Mouse (Mus musculus) heart, postnatal 36 days (tissue): ENCODE measurements at regions not wholly inside any gene's neighbourhood (a gene's known extent, or its start where the extent isn't known, plus 50 kb on each side); places are given as distances from the start of the nearest gene placed in this dataset.

Source experiments
- DNase-seq, 2 experiments: peaks; one replicate each; pipeline ENCODE4 v3.0.0; 2021 to 2022
- intact Hi-C: fragments of 180-260 bp; cut with DNase I; formaldehyde crosslinking; loops from one replicate; pipeline ENCODE4 v1.15.1; 2025

GRCm38 (mm10) chr13:90742615-90743402, 162.3 kb downstream of the Atp6ap1l start:
- intact Hi-C loops: no loop called here
- no peak for DNase-seq

GRCm38 (mm10) chr13:90739797-90740196, 165.4 kb downstream of the Atp6ap1l start:
- intact Hi-C loops: no loop called here
- DNase-seq: no peak

GRCm38 (mm10) chr13:90738513-90738912, 166.6 kb downstream of the Atp6ap1l start:
- no peak for DNase-seq
- intact Hi-C loops: no loop called here

- DNase-seq: no peak
- intact Hi-C loops: no loop called here
These were observed 171.9 kb downstream of the Atp6ap1l start for GRCm38 (mm10) chr13:90733265-90733664.

GRCm38 (mm10) chr13:90729078-90729477, 176.1 kb downstream of the Atp6ap1l start:
- intact Hi-C loops: no loop called here
- peak in 1 of 2 experiments; percentile 8 for DNase-seq

- no peak for DNase-seq
These were observed 177.3 kb downstream of the Atp6ap1l start for GRCm38 (mm10) chr13:90727816-90728215.

GRCm38 (mm10) chr13:90725053-90725827, 179.9 kb downstream of the Atp6ap1l start:
- intact Hi-C loops: no loop called here
- peak in 1 of 2 experiments; percentile 3 for DNase-seq

More at GRCm38 (mm10) chr13:90727816-90728215, 177.3 kb downstream of the Atp6ap1l start:
- intact Hi-C loops: no loop called here

GRCm38 (mm10) chr13:90724598-90724997, 180.6 kb downstream of the Atp6ap1l start:
- intact Hi-C loops: no loop called here

GRCm38 (mm10) chr13:90723533-90723898, 181.6 kb downstream of the Atp6ap1l start:
- intact Hi-C loops: no loop called here
- DNase-seq: no peak

More at GRCm38 (mm10) chr13:90724598-90724997, 180.6 kb downstream of the Atp6ap1l start:
- no peak for DNase-seq

- no peak for DNase-seq
- intact Hi-C loops: no loop called here
These were observed 182.3 kb downstream of the Atp6ap1l start for GRCm38 (mm10) chr13:90722599-90723532.

GRCm38 (mm10) chr13:90684324-90684723, 220.8 kb downstream of the Atp6ap1l start:
- intact Hi-C loops: no loop called here
- no peak for DNase-seq

- no peak for DNase-seq
- intact Hi-C loops: no loop called here
These were observed 225.8 kb downstream of the Atp6ap1l start for GRCm38 (mm10) chr13:90679162-90680010.

- intact Hi-C loops: no loop called here
- no peak for DNase-seq
These were observed 231.3 kb downstream of the Atp6ap1l start for GRCm38 (mm10) chr13:90673823-90674222.

GRCm38 (mm10) chr13:90673079-90673478, 232.1 kb downstream of the Atp6ap1l start:
- no peak for DNase-seq
- intact Hi-C loops: no loop called here

- intact Hi-C loops: no loop called here
These were observed 243.5 kb downstream of the Atp6ap1l start for GRCm38 (mm10) chr13:90661567-90662141.

GRCm38 (mm10) chr13:90660950-90661349, 244.2 kb downstream of the Atp6ap1l start:
- intact Hi-C loops: no loop called here
- DNase-seq: no peak

More at GRCm38 (mm10) chr13:90661567-90662141, 243.5 kb downstream of the Atp6ap1l start:
- no peak for DNase-seq

- intact Hi-C loops: no loop called here
- DNase-seq: no peak
These were observed 246.1 kb downstream of the Atp6ap1l start for GRCm38 (mm10) chr13:90659087-90659486.

GRCm38 (mm10) chr13:90646356-90646755, 258.8 kb downstream of the Atp6ap1l start:
- no peak for DNase-seq
- intact Hi-C loops: no loop called here

- intact Hi-C loops: no loop called here
- no peak for DNase-seq
These were observed 260.9 kb downstream of the Atp6ap1l start for GRCm38 (mm10) chr13:90644216-90644615.
